Mouse (Mus musculus) brown adipose tissue, adult 24 weeks (tissue): Measurements from ENCODE around the gene Islr. TPM values are rescaled to one million over a fixed set of nuclear protein-coding genes. Genes with fewer than 3 reads are reported as not detected.
"Not testable (repeated sequence)": the region's sequence is repeated elsewhere in the genome, so short reads cannot be mapped to it uniquely, and the experiment has no call there.

Experiments used
- H3K27ac ChIP-seq: fragments of 200-500 bp; replicated peaks from 2 replicates; pipeline ENCODE4 v1.5.1; 2012; ENCODE audit warnings: low read depth, mild to moderate bottlenecking, low read length
- H3K4me1 ChIP-seq: fragments of 200-500 bp; 2 replicates; pipeline ENCODE4 v1.6.1; 2012; ENCODE audit warnings: low read length, mixed read lengths; ENCODE audit not compliant: control insufficient read depth, insufficient read depth, insufficient read length
- H3K4me3 ChIP-seq: fragments of 200-500 bp; 2 replicates; pipeline ENCODE4 v1.5.1; 2012; ENCODE audit warnings: low read depth, mild to moderate bottlenecking, low read length, moderate library complexity; ENCODE audit not compliant: insufficient read depth
- polyA plus RNA-seq: library from polyadenylated mRNA; stranded (reverse); fragments of >200 nt; gene quantifications from 2 replicates; pipeline ENCODE4 v1.2.4, GENCODE M21; 2012; ENCODE audit not compliant: missing spikeins, insufficient read depth, insufficient read length

The Islr gene
- polyA plus RNA-seq, result 8.8 and 17.5 TPM in 2 replicates

DNA sequence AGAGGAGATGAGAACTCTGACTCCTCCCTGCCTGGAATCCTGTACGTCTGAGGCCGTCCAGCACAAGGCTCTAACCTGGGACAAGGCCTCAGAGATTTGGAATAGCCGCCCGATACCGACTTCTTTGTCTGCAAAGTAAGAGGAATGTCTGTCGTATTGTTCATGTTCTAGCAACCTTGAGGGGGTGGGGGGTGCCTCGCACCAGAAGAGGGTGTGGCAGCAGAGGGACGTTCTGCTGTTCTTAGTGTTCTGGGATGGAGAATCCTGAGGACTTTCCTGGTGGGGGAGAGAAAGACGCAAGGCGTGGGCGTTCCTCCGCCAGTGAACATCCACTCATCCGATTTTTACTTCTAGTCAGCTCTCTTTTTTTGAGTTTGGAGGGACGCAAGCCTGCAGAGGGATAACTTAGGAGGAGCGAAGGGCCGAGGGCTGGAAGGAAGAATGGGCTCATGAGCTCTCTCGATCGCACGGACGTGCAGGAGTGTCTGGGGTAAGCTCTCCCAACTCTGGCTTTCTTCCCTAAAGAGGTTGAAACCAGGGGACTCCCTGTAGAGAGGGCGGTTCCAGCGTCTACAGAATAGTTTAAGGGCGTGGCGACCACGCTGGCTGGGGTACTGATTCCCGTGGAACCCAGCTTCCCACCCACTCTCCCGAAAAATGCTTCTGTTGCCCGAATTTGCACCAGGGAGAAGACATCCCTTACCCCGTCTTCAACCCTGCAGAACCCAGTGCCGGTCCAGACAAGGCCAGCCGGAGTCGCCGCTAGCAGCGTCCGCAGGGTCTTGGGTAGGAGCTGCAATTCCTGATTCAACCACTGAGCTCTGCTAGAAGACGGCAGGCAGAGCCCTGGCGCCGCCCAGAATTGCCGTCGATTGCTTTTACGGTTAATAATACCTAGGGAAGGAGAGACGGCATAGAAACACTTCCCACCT, at the start of gene Islr, which contains the start of gene Islr2:
Gene Islr (minus strand): TSS at position 791 of the 932 bp plus-strand sequence.
Gene Islr2 (minus strand): TSS at position 804 of the 932 bp plus-strand sequence.
- H3K27ac ChIP-seq, result no peak within 1 kb of the TSS
- H3K4me1 ChIP-seq, result peaks cover 2% of the 10 kb centered on the region; the same call in 1 of the 2 replicates
- H3K4me3 ChIP-seq, result peak within 1 kb of the TSS; percentile 59

DNA sequence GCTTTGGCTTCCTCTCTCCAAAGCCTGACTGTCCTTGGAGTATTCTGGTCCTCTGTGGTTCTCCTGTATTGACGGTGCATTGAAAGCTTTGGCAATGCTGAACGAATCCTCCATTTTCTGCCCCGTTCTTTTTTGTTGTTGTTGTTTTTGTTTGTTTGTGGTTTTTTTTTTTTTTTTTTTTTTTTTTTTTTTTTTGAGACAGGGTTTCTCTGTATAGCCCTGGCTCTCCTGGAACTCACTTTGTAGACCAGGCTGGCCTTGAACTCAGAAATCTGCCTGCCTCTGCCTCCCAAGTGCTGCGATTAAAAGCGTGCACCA, 49.7 kb upstream of the Islr start:
- H3K4me1 ChIP-seq, H3K27ac ChIP-seq: not testable (repeated sequence)
- H3K4me3 ChIP-seq, result peak overlapping the region; percentile 80

DNA sequence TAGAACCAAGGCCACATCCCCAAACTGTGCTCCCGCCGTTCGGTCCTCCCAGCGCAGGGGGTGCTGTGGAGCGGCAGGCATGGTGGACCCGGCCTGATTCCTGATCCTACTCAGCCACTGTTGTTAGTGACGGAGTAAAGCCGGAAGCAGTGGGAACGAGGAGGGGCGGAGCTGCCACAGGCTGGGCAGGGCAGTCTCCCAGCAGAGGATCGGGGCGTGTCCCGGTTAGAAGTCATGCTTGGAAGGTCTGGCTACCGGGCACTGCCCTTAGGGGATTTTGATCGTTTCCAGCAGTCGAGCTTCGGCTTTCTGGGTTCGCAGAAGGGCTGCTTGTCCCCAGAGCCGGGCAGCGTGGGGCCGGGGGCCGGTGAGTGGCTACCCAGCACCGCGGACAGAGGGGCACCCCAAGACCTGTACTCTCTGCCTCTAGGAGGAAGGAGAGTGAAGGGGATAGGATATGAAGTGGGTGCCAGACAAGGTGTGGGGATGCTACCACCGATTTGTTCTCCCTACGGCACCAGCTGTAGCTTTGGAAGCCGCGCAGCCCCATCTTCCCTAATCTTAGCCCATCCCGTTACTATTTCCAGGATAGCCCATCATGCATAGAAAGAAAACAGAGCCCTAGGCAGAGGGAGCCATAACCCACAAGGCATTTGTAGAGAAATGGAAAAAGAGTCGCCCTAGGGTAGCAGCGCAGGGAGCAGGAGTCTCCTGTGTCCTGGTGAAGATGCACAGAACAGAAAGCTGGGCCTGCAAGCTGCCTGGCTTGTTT, 49.1 kb upstream of the Islr start, which contains the start of gene Stoml1:
Gene Stoml1 (plus strand): TSS at position 132 of the 772 bp plus-strand sequence.
- Histone ChIP-seq H3K27ac (peak within 1 kb of the TSS; percentile 42), H3K4me1 (0 out of 2 replicates have a peak, but pooled peaks cover 3% of the 10 kb centered on the region), H3K4me3 (peak within 1 kb of the TSS; percentile 80)

GRCm38 (mm10) chr9:58250730-58251129, 46.6 kb upstream of the Islr start:
- not testable (repeated sequence) for H3K4me3 ChIP-seq, H3K27ac ChIP-seq, H3K4me1 ChIP-seq

DNA sequence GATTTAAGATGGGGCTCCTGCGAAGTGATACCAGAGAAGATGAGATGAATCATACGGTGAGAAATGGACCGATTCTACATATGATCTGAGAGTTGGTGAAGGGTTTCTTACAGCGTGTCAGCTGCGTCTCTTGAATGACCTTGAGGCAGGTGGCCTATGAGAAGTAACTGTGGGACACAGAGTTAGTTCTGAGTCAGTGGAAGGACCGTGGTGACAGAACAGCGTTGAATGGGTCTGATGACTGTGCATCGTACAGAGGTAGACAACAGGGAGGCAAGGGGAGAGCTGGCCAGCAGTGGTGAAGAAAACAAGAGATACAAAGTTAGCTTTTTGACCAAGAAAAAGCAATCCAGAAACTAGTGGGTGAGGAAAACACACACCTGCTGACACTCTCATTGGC, 46.2 kb upstream of the Islr start:
- Histone ChIP-seq H3K4me3 (peak overlapping the region; percentile 62; the same call in 1 of the 2 replicates), H3K27ac (peak overlapping the region; percentile 95; the same call in 1 of the 2 replicates), H3K4me1 (peaks cover 3% of the 10 kb centered on the region; the same call in 1 of the 2 replicates)

- peak within 1 kb of the TSS; percentile 93 for H3K4me3 ChIP-seq
- peaks cover 3% of the 10 kb centered on the region; the same call in 1 of the 2 replicates for H3K4me1 ChIP-seq
- H3K27ac ChIP-seq, result peak within 1 kb of the TSS; percentile 95
These were observed 45.6 kb upstream of the Islr start, which contains the start of gene Pml for GRCm38 (mm10) chr9:58249592-58250192. Gene Pml (minus strand): TSS chr9:58249786.

GRCm38 (mm10) chr9:58248746-58249413, 44.8 kb upstream of the Islr start:
- Histone ChIP-seq H3K4me3 (peak overlapping the region; percentile 93), H3K27ac (peak overlapping the region; percentile 84), H3K4me1 (peaks cover 7% of the 10 kb centered on the region)

DNA sequence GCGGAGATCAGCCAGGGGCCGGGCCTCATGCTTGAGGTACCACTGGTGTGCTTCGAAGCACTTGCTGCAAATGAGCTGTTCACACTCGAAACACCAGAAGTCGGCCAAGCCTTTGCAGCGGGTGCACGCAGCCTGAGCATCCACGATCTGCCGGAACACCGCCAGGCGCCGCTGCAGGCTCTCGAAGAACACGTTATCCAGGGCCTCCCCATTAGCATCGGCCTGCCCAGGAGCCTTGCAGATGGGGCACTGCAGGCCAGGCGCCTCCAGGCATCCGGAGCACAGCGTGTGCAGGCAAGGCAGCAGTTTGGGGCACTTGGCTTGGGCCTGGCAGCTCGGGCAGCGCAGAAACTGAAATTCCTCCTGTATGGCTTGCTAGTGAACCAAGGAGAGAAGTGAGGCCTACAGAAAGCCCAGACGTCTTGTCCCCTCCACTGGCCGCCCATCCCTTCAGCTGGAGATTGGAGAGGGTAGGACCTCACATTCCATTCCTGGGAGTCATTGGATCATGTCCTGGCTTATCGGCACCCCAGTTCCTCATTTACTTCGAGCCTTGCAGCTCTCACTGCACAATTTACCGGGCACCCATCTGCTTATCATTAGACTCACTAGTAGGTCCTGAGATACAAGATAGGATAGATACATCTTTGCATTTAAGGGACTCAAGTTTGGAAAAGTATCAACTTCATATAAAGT, 43.1 kb upstream of the Islr start:
- H3K4me3 ChIP-seq, result peak overlapping the region; percentile 39
- peak overlapping the region; percentile 55; the same call in 1 of the 2 replicates for H3K27ac ChIP-seq
- peaks cover 7% of the 10 kb centered on the region for H3K4me1 ChIP-seq

GRCm38 (mm10) chr9:58246083-58246591, 42.0 kb upstream of the Islr start:
- H3K4me1 ChIP-seq, result peaks cover 7% of the 10 kb centered on the region
- no peak overlapping the region for H3K4me3 ChIP-seq
- H3K27ac ChIP-seq, result no peak overlapping the region

DNA sequence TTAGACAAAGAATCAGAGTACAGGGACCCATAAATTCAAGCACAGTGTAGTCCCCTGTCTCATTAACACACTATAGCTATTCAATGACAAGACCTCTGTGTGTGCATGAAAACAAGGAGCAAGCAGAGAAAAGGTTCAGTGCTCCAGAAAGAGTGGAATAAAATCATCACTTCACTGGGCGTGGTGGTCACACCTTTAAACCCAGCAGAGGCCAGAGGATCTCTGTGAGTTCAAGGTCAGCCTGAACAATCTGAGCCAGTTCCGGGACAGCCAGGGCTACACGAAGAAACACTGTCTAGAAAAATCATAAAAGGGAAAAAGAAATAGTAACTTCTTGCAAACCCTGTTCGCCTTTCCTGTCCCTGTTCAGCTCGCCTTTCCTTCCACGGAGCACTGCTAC, 39.6 kb upstream of the Islr start:
- no peak overlapping the region for H3K27ac ChIP-seq
- H3K4me1 ChIP-seq, result peaks cover 4% of the 10 kb centered on the region
- H3K4me3 ChIP-seq, result no peak overlapping the region

- peaks cover 3% of the 10 kb centered on the region for H3K4me1 ChIP-seq
- no peak overlapping the region for H3K27ac ChIP-seq
- no peak overlapping the region for H3K4me3 ChIP-seq
These were observed 38.6 kb upstream of the Islr start for GRCm38 (mm10) chr9:58242696-58243095.

DNA sequence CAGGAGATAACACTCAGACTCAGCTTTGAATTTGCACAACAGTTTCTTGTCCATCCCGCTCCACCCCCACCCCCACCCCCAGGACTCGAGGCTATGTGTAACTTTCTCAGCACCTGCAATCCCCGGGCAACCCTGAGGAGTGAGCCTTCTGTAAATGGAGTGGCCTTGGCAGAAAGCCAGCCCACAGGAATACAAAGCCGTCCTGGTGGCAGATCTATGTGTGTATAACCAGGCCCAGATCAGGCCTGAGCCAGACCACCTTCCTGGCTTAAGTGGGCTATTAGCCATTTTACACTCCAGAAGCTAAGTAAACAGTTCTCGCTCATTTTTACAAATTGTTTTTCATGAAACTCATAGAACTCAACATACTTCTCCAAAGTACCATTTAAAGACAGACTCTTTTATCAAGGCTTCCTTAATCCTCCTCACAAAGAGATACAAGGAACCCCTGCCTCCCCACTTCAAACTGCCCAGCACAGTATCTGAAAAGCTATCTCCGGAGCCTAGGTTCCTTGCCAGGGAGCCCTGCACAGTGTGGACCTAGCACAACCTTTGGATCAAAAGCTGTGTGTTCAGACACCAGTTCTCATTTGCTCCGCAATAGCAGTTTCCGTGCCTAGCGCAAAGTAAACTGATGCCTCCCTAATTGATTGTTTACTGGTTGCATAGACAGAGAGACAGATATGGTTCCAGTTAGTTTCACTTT, 37.8 kb upstream of the Islr start:
- Histone ChIP-seq H3K27ac (no peak overlapping the region), H3K4me3 (no peak overlapping the region)

DNA sequence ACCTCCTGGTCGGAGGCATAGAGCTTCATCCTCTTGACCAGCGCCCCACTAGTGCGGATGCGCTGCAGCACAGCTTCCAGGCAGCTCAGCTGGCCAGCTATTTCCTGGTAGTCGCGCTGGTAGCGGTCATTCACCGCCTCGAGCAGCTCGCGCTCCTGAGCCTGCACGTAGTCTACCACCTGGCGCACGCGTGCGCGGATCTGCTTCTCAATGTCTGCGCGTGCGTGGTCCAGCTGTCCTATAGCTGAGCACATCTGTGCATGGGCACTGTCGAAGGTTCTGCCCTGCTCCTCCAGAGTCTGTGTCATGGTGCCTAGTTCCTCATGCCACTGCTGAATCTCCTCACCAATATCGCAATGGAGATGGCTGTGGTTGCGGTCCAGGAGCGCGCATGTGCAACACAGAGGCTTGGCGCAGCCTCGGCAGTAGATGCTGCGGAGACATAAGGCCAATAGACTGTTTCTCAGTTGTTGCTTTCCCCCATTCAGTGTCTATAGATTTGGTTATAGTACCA, 30.5 kb upstream of the Islr start:
- Histone ChIP-seq H3K4me3 (no peak overlapping the region), H3K4me1 (peaks cover 12% of the 10 kb centered on the region; the same call in 1 of the 2 replicates), H3K27ac (no peak overlapping the region)

More for the DNA sequence above, 37.8 kb upstream of the Islr start:
- peaks cover 3% of the 10 kb centered on the region; the same call in 1 of the 2 replicates for H3K4me1 ChIP-seq
